Mouse (Mus musculus): Measurements from ENCODE around the gene Smarcad1. TPM values are rescaled to one million over a fixed set of nuclear protein-coding genes. Genes with fewer than 3 reads are reported as not detected.

Gene Smarcad1
- polyA plus RNA-seq, 1 experiment: 9.1 TPM

DNA sequence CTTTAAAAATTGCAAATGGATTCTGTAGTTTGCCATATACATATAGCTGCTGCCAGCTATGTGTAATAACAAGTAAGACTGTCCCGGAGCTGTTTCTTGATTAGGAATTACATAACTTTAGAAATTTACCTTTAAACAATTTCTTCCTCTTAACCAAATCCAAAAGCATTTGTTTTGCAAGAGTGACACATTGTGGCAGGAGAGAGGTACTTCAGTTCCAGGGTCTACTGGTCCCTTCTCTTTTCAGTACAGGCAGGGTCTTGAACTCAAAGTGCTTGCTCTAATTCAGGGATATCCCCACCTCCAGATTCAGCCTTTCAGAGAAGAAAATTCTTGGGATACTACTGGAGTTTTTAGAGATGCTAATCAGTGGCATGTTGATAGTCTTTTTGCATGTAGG, 36.8 kb downstream of the Smarcad1 start:
- no peak overlapping the region for H3K4me3 ChIP-seq (ENCODE audit: control insufficient read depth, low read depth, low read length)
- H3K27ac ChIP-seq (ENCODE audit: control insufficient read depth, insufficient read depth, low read depth, low read length): no peak overlapping the region
- H3K36me3 ChIP-seq (ENCODE audit: control insufficient read depth, insufficient read depth, low read length): no peaks in the 10 kb centered on the region
- H3K27me3 ChIP-seq (ENCODE audit: control insufficient read depth, insufficient read depth, low read length): no peaks in the 10 kb centered on the region
- no peaks in the 10 kb centered on the region for H3K4me1 ChIP-seq (ENCODE audit: control insufficient read depth, insufficient read depth, low read length)
- TF ChIP-seq POLR2A (IDR thresholded peaks at IDR 0.05; ENCODE audit: control insufficient read depth, low read depth, low read length): no peak

DNA sequence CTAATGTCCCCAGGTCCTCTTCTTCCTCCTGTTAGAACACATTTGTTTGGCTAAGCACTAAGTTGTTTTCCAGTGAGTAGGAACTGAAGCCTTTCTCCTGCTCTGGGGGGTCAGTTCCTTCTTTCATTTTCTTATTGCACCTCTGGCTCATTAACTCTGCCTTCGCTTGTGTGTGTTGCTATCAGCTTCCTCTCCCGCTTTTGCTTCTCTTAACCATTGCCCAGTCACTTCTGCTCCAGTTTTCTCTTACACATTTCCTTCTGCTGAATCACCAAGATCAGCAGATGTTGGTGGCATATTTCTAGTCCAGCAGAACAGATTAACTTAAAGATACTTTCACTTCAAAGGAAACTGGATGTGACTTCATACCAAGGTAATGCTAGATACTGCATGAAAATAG, 72.5 kb downstream of the Smarcad1 start:
- H3K36me3 ChIP-seq (ENCODE audit: control insufficient read depth, insufficient read depth, low read length): no peaks in the 10 kb centered on the region
- no peak overlapping the region for H3K27ac ChIP-seq (ENCODE audit: control insufficient read depth, insufficient read depth, low read depth, low read length)
- H3K4me3 ChIP-seq (ENCODE audit: control insufficient read depth, low read depth, low read length): no peak overlapping the region
- H3K4me1 ChIP-seq (ENCODE audit: control insufficient read depth, insufficient read depth, low read length): no peaks in the 10 kb centered on the region
- TF ChIP-seq POLR2A (IDR thresholded peaks at IDR 0.05; ENCODE audit: control insufficient read depth, low read depth, low read length) (no peak), CTCF (IDR thresholded peaks at IDR 0.05; ENCODE audit: control insufficient read depth, insufficient read depth, insufficient replicate concordance, low read depth, low read length) (no peak)
- H3K27me3 ChIP-seq (ENCODE audit: control insufficient read depth, insufficient read depth, low read length): no peaks in the 10 kb centered on the region

DNA sequence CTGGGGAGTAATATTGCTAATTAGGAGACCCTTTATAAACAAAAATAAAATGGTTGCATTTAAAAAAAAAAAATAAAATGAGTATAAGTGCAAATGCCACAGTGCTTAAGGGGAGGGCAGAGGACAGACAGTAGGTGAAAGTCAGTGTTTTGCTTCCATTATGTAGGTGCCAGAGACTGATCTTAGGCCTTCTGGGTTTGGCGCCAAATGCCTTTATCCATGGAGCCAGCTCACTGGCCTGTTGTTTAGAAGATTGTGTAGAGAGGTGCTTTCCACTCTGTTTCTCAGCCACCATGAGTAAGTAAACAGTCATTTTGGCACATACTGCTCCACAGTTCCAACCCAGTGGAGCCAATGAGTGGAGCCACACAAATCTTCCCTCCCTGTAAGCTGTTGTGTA, 75.2 kb downstream of the Smarcad1 start:
- H3K27me3 ChIP-seq (ENCODE audit: control insufficient read depth, insufficient read depth, low read length): no peaks in the 10 kb centered on the region
- no peak for TF ChIP-seq CTCF (IDR thresholded peaks at IDR 0.05; ENCODE audit: control insufficient read depth, insufficient read depth, insufficient replicate concordance, low read depth, low read length)
- no peak for TF ChIP-seq POLR2A (IDR thresholded peaks at IDR 0.05; ENCODE audit: control insufficient read depth, low read depth, low read length)
- no peak overlapping the region for H3K4me3 ChIP-seq (ENCODE audit: control insufficient read depth, low read depth, low read length)
- H3K36me3 ChIP-seq (ENCODE audit: control insufficient read depth, insufficient read depth, low read length): no peaks in the 10 kb centered on the region
- no peaks in the 10 kb centered on the region for H3K4me1 ChIP-seq (ENCODE audit: control insufficient read depth, insufficient read depth, low read length)
- no peak overlapping the region for H3K27ac ChIP-seq (ENCODE audit: control insufficient read depth, insufficient read depth, low read depth, low read length)

DNA sequence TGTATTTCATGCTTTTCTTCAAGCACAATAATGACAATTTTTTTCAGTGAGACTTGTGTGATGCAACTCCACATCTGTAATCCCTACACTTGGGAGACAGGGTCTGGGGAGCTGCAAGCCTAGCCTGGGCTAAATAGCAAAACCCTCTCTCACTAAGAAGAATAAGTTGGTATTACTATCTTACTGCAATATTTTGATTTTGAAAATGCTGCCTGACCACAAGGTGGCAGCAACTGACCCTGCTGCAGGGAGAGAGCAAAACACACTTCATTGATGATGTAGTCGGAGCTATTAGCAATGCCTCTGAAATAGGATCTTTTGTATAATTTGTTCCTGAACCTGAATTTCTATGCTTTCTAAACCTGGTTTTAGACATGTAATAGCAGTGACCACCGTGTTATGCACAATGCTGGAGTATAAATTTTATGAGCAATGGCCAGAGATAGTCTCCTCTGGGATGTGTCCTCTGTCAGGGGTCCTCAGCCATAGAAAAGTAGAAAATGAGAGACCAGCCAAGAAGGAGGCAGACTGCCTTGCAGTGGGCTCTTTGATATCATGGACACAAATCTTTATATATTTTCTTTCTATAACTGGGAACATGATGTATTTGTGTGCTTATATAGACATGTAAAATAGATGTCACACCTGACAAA, 83.8 kb downstream of the Smarcad1 start:
- TF ChIP-seq POLR2A (IDR thresholded peaks at IDR 0.05; ENCODE audit: control insufficient read depth, low read depth, low read length) (no peak), CTCF (IDR thresholded peaks at IDR 0.05; ENCODE audit: control insufficient read depth, insufficient read depth, insufficient replicate concordance, low read depth, low read length) (peak; percentile 14; the same call in 1 of the 2 replicates)
- H3K4me3 ChIP-seq (ENCODE audit: control insufficient read depth, low read depth, low read length): no peak overlapping the region
- H3K27ac ChIP-seq (ENCODE audit: control insufficient read depth, insufficient read depth, low read depth, low read length): no peak overlapping the region
- H3K4me1 ChIP-seq (ENCODE audit: control insufficient read depth, insufficient read depth, low read length): no peaks in the 10 kb centered on the region
- H3K36me3 ChIP-seq (ENCODE audit: control insufficient read depth, insufficient read depth, low read length): no peaks in the 10 kb centered on the region
- H3K27me3 ChIP-seq (ENCODE audit: control insufficient read depth, insufficient read depth, low read length): no peaks in the 10 kb centered on the region

DNA sequence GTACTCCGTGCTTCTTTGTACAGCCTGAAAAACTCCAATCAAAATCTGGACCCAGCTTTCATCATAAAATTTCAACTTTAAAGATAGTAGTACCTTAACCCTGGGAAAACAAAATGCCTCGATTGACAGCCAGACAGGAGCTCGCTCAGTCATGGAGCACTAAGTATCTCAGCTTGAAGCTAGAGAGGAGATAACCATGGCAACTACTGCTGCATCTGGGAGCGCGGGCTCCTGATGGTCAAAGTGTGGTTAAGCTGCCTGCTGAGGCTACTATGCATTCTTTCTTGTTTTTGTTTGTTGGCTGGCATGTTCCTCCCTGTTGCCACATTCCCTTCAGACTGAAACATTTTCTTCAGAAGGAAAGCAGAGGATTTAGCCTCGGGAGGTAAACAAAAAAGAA, 90.0 kb downstream of the Smarcad1 start:
- H3K4me1 ChIP-seq (ENCODE audit: control insufficient read depth, insufficient read depth, low read length): no peaks in the 10 kb centered on the region
- no peak overlapping the region for H3K4me3 ChIP-seq (ENCODE audit: control insufficient read depth, low read depth, low read length)
- H3K27ac ChIP-seq (ENCODE audit: control insufficient read depth, insufficient read depth, low read depth, low read length): no peak overlapping the region
- no peaks in the 10 kb centered on the region for H3K36me3 ChIP-seq (ENCODE audit: control insufficient read depth, insufficient read depth, low read length)
- no peaks in the 10 kb centered on the region for H3K27me3 ChIP-seq (ENCODE audit: control insufficient read depth, insufficient read depth, low read length)
- TF ChIP-seq CTCF (IDR thresholded peaks at IDR 0.05; ENCODE audit: control insufficient read depth, insufficient read depth, insufficient replicate concordance, low read depth, low read length) (no peak), POLR2A (IDR thresholded peaks at IDR 0.05; ENCODE audit: control insufficient read depth, low read depth, low read length) (no peak)

DNA sequence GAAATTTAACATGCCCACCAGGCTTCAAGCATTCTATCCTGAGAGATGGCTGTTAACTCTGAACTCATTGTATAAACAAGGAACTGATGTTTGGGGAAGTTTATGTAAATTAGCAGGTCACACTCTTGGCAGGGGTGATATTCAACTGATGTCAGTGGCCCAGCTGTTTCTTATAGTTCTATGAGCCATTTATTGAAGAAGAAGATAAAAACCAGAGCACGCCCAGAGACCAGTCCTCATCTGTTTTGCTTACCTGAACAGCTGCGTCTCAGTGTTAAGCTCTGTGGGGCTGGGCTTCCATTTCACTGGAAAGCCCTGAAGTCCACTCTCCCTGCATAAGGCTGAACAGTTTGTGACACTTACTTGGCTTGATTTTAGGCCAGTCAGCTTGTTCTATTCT, 95.4 kb downstream of the Smarcad1 start:
- no peak for TF ChIP-seq POLR2A (IDR thresholded peaks at IDR 0.05; ENCODE audit: control insufficient read depth, low read depth, low read length)
- no peak for TF ChIP-seq CTCF (IDR thresholded peaks at IDR 0.05; ENCODE audit: control insufficient read depth, insufficient read depth, insufficient replicate concordance, low read depth, low read length)
- Histone ChIP-seq H3K4me3 (ENCODE audit: control insufficient read depth, low read depth, low read length) (no peak overlapping the region), H3K27ac (ENCODE audit: control insufficient read depth, insufficient read depth, low read depth, low read length) (no peak overlapping the region), H3K36me3 (ENCODE audit: control insufficient read depth, insufficient read depth, low read length) (no peaks in the 10 kb centered on the region), H3K4me1 (ENCODE audit: control insufficient read depth, insufficient read depth, low read length) (no peaks in the 10 kb centered on the region), H3K27me3 (ENCODE audit: control insufficient read depth, insufficient read depth, low read length) (no peaks in the 10 kb centered on the region)

DNA sequence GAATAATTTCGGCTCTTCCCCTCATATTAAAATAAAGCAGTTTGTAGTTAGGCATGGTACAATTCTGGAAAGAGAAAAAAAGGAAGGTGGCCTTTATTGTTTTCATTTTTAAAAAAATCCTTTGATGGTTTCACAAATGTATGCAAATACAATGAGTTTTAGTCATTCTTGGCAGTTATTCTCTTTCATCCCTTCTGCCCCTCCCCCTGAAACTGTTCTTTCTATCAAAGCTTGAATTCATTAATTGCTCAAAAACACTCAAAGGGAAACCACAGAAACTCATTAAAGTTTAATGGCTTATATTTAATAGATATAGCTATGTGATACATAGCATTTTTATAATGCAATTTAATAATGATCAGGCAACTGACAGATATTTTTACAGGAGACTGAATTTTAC, 95.9 kb downstream of the Smarcad1 start:
- Histone ChIP-seq H3K27ac (ENCODE audit: control insufficient read depth, insufficient read depth, low read depth, low read length) (no peak overlapping the region), H3K27me3 (ENCODE audit: control insufficient read depth, insufficient read depth, low read length) (no peaks in the 10 kb centered on the region), H3K4me1 (ENCODE audit: control insufficient read depth, insufficient read depth, low read length) (no peaks in the 10 kb centered on the region), H3K4me3 (ENCODE audit: control insufficient read depth, low read depth, low read length) (no peak overlapping the region), H3K36me3 (ENCODE audit: control insufficient read depth, insufficient read depth, low read length) (no peaks in the 10 kb centered on the region)
- no peak for TF ChIP-seq CTCF (IDR thresholded peaks at IDR 0.05; ENCODE audit: control insufficient read depth, insufficient read depth, insufficient replicate concordance, low read depth, low read length)
- TF ChIP-seq POLR2A (IDR thresholded peaks at IDR 0.05; ENCODE audit: control insufficient read depth, low read depth, low read length): no peak

Measured in testis, adult 2 months (tissue).